Mouse (Mus musculus) embryonic stem cell, embryonic (primary cell): Measurements from ENCODE around the gene Ptges.

Source experiments
- CTCF ChIA-PET, 4 experiments: fragments of 300-600 bp in 2 of 4; fragments of 350-600 bp in 2 of 4; sonication (Branson Sonifier 250); formaldehyde crosslinking; loops; one replicate each; lab custom pipeline; 2022; ENCODE audit warnings: inconsistent platforms in 2 of 4; lab: Charles Lee
- POLR2A ChIA-PET, 4 experiments: fragments of 300-600 bp in 2 of 4; fragments of 350-600 bp in 2 of 4; sonication (Branson Sonifier 250); formaldehyde crosslinking; loops; one replicate each; lab custom pipeline; 2022; ENCODE audit warnings: antibody characterized with exemption in 4 of 4, inconsistent platforms in 1 of 4; lab: Charles Lee

Gene Ptges

GRCm38 (mm10) chr2:30938574-30938991 is 8.9 kb upstream of the Ptges start:
- CTCF ChIA-PET, result interaction anchor here (0.6 to 2.9 kb wide), 21 partner anchors 9 to 469 kb away, joined by 3 to 25 read pairs (median 4); partner anchors contain the start of genes Ptges (in 3 of the 4), Gpr107 (in 1 of the 4), Ntmt1 (in 1 of the 4) and Tor1b (in 1 of the 4)
- POLR2A ChIA-PET, result interaction anchor here in 3 of 4 experiments (0.5 to 3.0 kb wide), 32 partner anchors 9 to 464 kb away, joined by 3 to 16 read pairs (median 5); partner anchors contain the start of genes Ptges (in 3 of the 3), Ntmt1 (in 2 of the 3), Tor1b (in 2 of the 3) and BC005624 (in 1 of the 3)

- POLR2A ChIA-PET, result interaction anchor here in 3 of 4 experiments (0.7 to 2.7 kb wide), 8 partner anchors 8 to 137 kb away, joined by 3 to 16 read pairs (median 8); partner anchors contain the start of genes Ptges (in 2 of the 3), Tor1a (in 1 of the 3) and Tor1b (in 1 of the 3)
- CTCF ChIA-PET, result interaction anchor here in 2 of 4 experiments (1.0 to 2.7 kb wide), 7 partner anchors 8 to 468 kb away, joined by 3 to 25 read pairs (median 7); partner anchors contain the start of genes Ptges (in 2 of the 2) and Tor1b (in 1 of the 2)
Measured at GRCm38 (mm10) chr2:30937731-30938130, 8.1 kb upstream of the Ptges start.

- POLR2A ChIA-PET, result interaction anchor here in 2 of 4 experiments (0.6 to 2.3 kb wide), 3 partner anchors 10 to 152 kb away, joined by 3 to 8 read pairs (median 3); no protein-coding TSS in a partner anchor
- CTCF ChIA-PET, result interaction anchor here in 1 of 4 experiments (2.4 kb wide), 1 partner anchor 8 kb away, joined by 18 read pairs; the partner anchor contains the start of gene Ptges
Measured at GRCm38 (mm10) chr2:30936808-30937207, 7.1 kb upstream of the Ptges start.

GRCm38 (mm10) chr2:30933917-30934450 is 4.3 kb upstream of the Ptges start:
- ChIA-PET CTCF (interaction anchor here (0.6 to 3.0 kb wide), 42 partner anchors 9 to 854 kb away, joined by 3 to 24 read pairs (median 4); partner anchors contain the start of genes Tor1b (in 2 of the 4) and Ntmt1 (in 1 of the 4)), POLR2A (interaction anchor here in 3 of 4 experiments (0.5 to 1.9 kb wide), 8 partner anchors 11 to 208 kb away, joined by 3 to 7 read pairs (median 3); partner anchors contain the start of gene Fnbp1 (in 1 of the 3))

GRCm38 (mm10) chr2:30933032-30933431 is 3.4 kb upstream of the Ptges start:
- POLR2A ChIA-PET, result interaction anchor here in 2 of 4 experiments (0.7 to 1.2 kb wide), 3 partner anchors 10 to 30 kb away, joined by 3 to 4 read pairs (median 3); partner anchors contain the start of gene Tor1b (in 1 of the 2)
- CTCF ChIA-PET, result interaction anchor here (0.6 to 3.0 kb wide), 11 partner anchors 29 to 767 kb away, joined by 3 to 24 read pairs (median 6); no protein-coding TSS in a partner anchor

GRCm38 (mm10) chr2:30931922-30932321 is 2.3 kb upstream of the Ptges start:
- CTCF ChIA-PET, result interaction anchor here in 3 of 4 experiments (1.0 to 1.9 kb wide), 5 partner anchors 41 to 496 kb away, joined by 3 to 7 read pairs (median 3); partner anchors contain the start of gene Ntmt1 (in 1 of the 3)

GRCm38 (mm10) chr2:30930846-30931245 is 1.2 kb upstream of the Ptges start:
- POLR2A ChIA-PET, result interaction anchor here in 1 of 4 experiments (1.2 kb wide), 1 partner anchor 239 kb away, joined by 3 read pairs; no protein-coding TSS in a partner anchor
- CTCF ChIA-PET, result interaction anchor here in 3 of 4 experiments (0.7 to 1.9 kb wide), 5 partner anchors 29 to 316 kb away, joined by 3 to 7 read pairs (median 3); partner anchors contain the start of gene Ntmt1 (in 1 of the 3)

More at GRCm38 (mm10) chr2:30931922-30932321, 2.3 kb upstream of the Ptges start:
- POLR2A ChIA-PET, result interaction anchor here in 2 of 4 experiments (0.6 to 1.2 kb wide), 4 partner anchors 55 to 262 kb away, joined by 3 to 6 read pairs (median 3); no protein-coding TSS in a partner anchor

- ChIA-PET CTCF (interaction anchor here (0.6 to 4.0 kb wide), 81 partner anchors 9 to 1084 kb away, joined by 3 to 36 read pairs (median 4); partner anchors contain the start of genes Tor1a (in 2 of the 4), Asb6 (in 1 of the 4), BC005624 (in 1 of the 4) and Miga2 (in 1 of the 4)), POLR2A (interaction anchor here (0.5 to 4.3 kb wide), 46 partner anchors 9 to 1102 kb away, joined by 3 to 22 read pairs (median 4); partner anchors contain the start of genes Tor1b (in 2 of the 4), Gpr107 (in 1 of the 4), Ier5l (in 1 of the 4) and Miga2 (in 1 of the 4))
Measured at GRCm38 (mm10) chr2:30928893-30929482, 675 bp downstream of the Ptges start.

GRCm38 (mm10) chr2:30927844-30928628 is 1.6 kb downstream of the Ptges start:
- CTCF ChIA-PET, result interaction anchor here (0.6 to 4.0 kb wide), 42 partner anchors 9 to 810 kb away, joined by 3 to 36 read pairs (median 6); partner anchors contain the start of genes Ntmt1 (in 1 of the 4), Tor1a (in 1 of the 4) and Tor1b (in 1 of the 4)
- POLR2A ChIA-PET, result interaction anchor here in 3 of 4 experiments (0.6 to 4.3 kb wide), 21 partner anchors 9 to 467 kb away, joined by 3 to 22 read pairs (median 6); partner anchors contain the start of genes Ntmt1 (in 1 of the 3) and Tor1b (in 1 of the 3)

- ChIA-PET POLR2A (interaction anchor here (0.5 to 4.3 kb wide), 29 partner anchors 8 to 237 kb away, joined by 3 to 22 read pairs (median 4); partner anchors contain the start of genes Tor1b (in 2 of the 4) and Ntmt1 (in 1 of the 4)), CTCF (interaction anchor here (0.6 to 4.0 kb wide), 21 partner anchors 9 to 487 kb away, joined by 3 to 36 read pairs (median 3); partner anchors contain the start of genes Tor1a (in 1 of the 4) and Tor1b (in 1 of the 4))
Measured at GRCm38 (mm10) chr2:30927151-30927781, 2.4 kb downstream of the Ptges start.

GRCm38 (mm10) chr2:30926381-30926780 is 3.3 kb downstream of the Ptges start:
- ChIA-PET CTCF (interaction anchor here in 3 of 4 experiments (0.6 to 4.0 kb wide), 16 partner anchors 8 to 486 kb away, joined by 3 to 36 read pairs (median 4); partner anchors contain the start of genes Tor1a (in 1 of the 3) and Tor1b (in 1 of the 3)), POLR2A (interaction anchor here (0.7 to 4.3 kb wide), 18 partner anchors 8 to 237 kb away, joined by 3 to 22 read pairs (median 4); partner anchors contain the start of genes Ntmt1 (in 1 of the 4) and Tor1b (in 1 of the 4))

- CTCF ChIA-PET, result interaction anchor here in 2 of 4 experiments (0.6 to 2.6 kb wide), 3 partner anchors 18 to 34 kb away, joined by 3 to 13 read pairs (median 4); no protein-coding TSS in a partner anchor
- POLR2A ChIA-PET, result interaction anchor here in 1 of 4 experiments (0.6 to 2.6 kb wide), 5 partner anchors 8 to 104 kb away, joined by 3 to 8 read pairs (median 3); no protein-coding TSS in a partner anchor
Measured at GRCm38 (mm10) chr2:30925181-30925580, 4.5 kb downstream of the Ptges start.

- ChIA-PET POLR2A (interaction anchor here in 1 of 4 experiments (0.8 kb wide), 1 partner anchor 11 kb away, joined by 3 read pairs; no protein-coding TSS in a partner anchor), CTCF (interaction anchor here in 1 of 4 experiments (0.7 kb wide), 1 partner anchor 20 kb away, joined by 4 read pairs; no protein-coding TSS in a partner anchor)
Measured at GRCm38 (mm10) chr2:30923099-30923498, 6.6 kb downstream of the Ptges start.

- ChIA-PET POLR2A (interaction anchor here in 3 of 4 experiments (0.6 to 4.8 kb wide), 5 partner anchors 16 to 505 kb away, joined by 3 to 65 read pairs (median 3); partner anchors contain the start of gene Crat (in 1 of the 3)), CTCF (interaction anchor here in 3 of 4 experiments (0.6 to 4.2 kb wide), 8 partner anchors 8 to 561 kb away, joined by 3 to 36 read pairs (median 4); partner anchors contain the start of gene Ptges (in 2 of the 3))
Measured at GRCm38 (mm10) chr2:30920216-30920615, 9.4 kb downstream of the Ptges start.
